Mouse (Mus musculus) heart, postnatal 4 days (tissue): ENCODE measurements around the gene Blnk. TPM values are rescaled to one million over a fixed set of nuclear protein-coding genes. Genes with fewer than 3 reads are reported as not detected.
A peak's percentile ranks its signal among the peaks of the same experiment; 100 is the strongest.

Source experiments
- DNase-seq: peaks from one replicate; pipeline ENCODE4 v3.0.0; 2021
- total RNA-seq, 2 experiments: library from RNA; stranded (reverse); gene quantifications; 2 replicates each; pipeline ENCODE4 v1.2.3; 2021

Blnk gene
- total RNA-seq, result under 1 TPM; 0.27 to 0.55 TPM

- DNase-seq, result peak; percentile 27
These were observed at the start of gene Blnk for GRCm38 (mm10) chr19:40994057-40994585. Gene Blnk, minus strand, starts transcription at chr19:40994535.

- no peak for DNase-seq
These were observed 44.8 kb upstream of the Blnk start for GRCm38 (mm10) chr19:41039110-41039509.

GRCm38 (mm10) chr19:41035809-41036551 lies 41.6 kb upstream of the Blnk start:
- DNase-seq, result no peak

GRCm38 (mm10) chr19:41031869-41032268 lies 37.5 kb upstream of the Blnk start:
- DNase-seq, result no peak

- no peak for DNase-seq
These were observed 36.7 kb upstream of the Blnk start for GRCm38 (mm10) chr19:41031009-41031408.

GRCm38 (mm10) chr19:41030161-41030560 lies 35.8 kb upstream of the Blnk start:
- no peak for DNase-seq

GRCm38 (mm10) chr19:41029219-41029618 lies 34.9 kb upstream of the Blnk start, which contains the start of gene Dntt:
Gene Dntt, plus strand, starts transcription at chr19:41029275.
- DNase-seq, result no peak

- no peak for DNase-seq
These were observed 33.3 kb upstream of the Blnk start for GRCm38 (mm10) chr19:41027601-41028000.

- DNase-seq, result no peak
These were observed 32.7 kb upstream of the Blnk start for GRCm38 (mm10) chr19:41027024-41027423.

- DNase-seq, result no peak
These were observed 32.2 kb upstream of the Blnk start for GRCm38 (mm10) chr19:41026551-41026950.

GRCm38 (mm10) chr19:41022244-41022643 lies 27.9 kb upstream of the Blnk start:
- DNase-seq, result no peak

GRCm38 (mm10) chr19:41020537-41020936 lies 26.2 kb upstream of the Blnk start:
- DNase-seq, result no peak

- no peak for DNase-seq
These were observed 24.9 kb upstream of the Blnk start for GRCm38 (mm10) chr19:41019164-41019675.

- peak; percentile 65 for DNase-seq
These were observed 21.8 kb upstream of the Blnk start for GRCm38 (mm10) chr19:41015951-41016716.

- peak; percentile 18 for DNase-seq
These were observed 19.7 kb upstream of the Blnk start for GRCm38 (mm10) chr19:41014003-41014402.

GRCm38 (mm10) chr19:41013591-41013990 lies 19.3 kb upstream of the Blnk start:
- DNase-seq, result no peak

GRCm38 (mm10) chr19:41011676-41012075 lies 17.3 kb upstream of the Blnk start:
- DNase-seq, result no peak

- no peak for DNase-seq
These were observed 14.5 kb upstream of the Blnk start for GRCm38 (mm10) chr19:41008674-41009395.

GRCm38 (mm10) chr19:41007733-41008132 lies 13.4 kb upstream of the Blnk start:
- no peak for DNase-seq

- DNase-seq, result peak; percentile 30
These were observed 13.0 kb upstream of the Blnk start for GRCm38 (mm10) chr19:41007326-41007725.

- no peak for DNase-seq
These were observed 12.3 kb upstream of the Blnk start for GRCm38 (mm10) chr19:41006621-41007020.

- DNase-seq, result no peak
These were observed 9.5 kb upstream of the Blnk start for GRCm38 (mm10) chr19:41003694-41004315.
